Mouse (Mus musculus) embryonic stem cell, embryonic (primary cell): ENCODE results near the gene Auts2.

Experiments
- CTCF ChIA-PET, 4 experiments: fragments of 300-600 bp in 2 of 4; fragments of 350-600 bp in 2 of 4; sonication (Branson Sonifier 250); formaldehyde crosslinking; loops; one replicate each; lab custom pipeline; 2022; ENCODE audit warnings: inconsistent platforms in 2 of 4; lab: Charles Lee
- POLR2A ChIA-PET, 4 experiments: fragments of 300-600 bp in 2 of 4; fragments of 350-600 bp in 2 of 4; sonication (Branson Sonifier 250); formaldehyde crosslinking; loops; one replicate each; lab custom pipeline; 2022; ENCODE audit warnings: antibody characterized with exemption in 4 of 4, inconsistent platforms in 1 of 4; lab: Charles Lee

Gene Auts2

GRCm38 (mm10) chr5:131805277-131805676 lies 737.9 kb downstream of the Auts2 start:
- ChIA-PET POLR2A (no interaction called here), CTCF (interaction anchor here in 1 of 4 experiments (0.6 kb wide), 1 partner anchor 33 kb away, joined by 3 read pairs; no protein-coding TSS in a partner anchor)

- CTCF ChIA-PET: no interaction called here
- POLR2A ChIA-PET: interaction anchor here in 1 of 4 experiments (0.6 to 0.7 kb wide), 2 partner anchors 13 to 39 kb away, joined by 3 to 4 read pairs; no protein-coding TSS in a partner anchor
These were observed 739.5 kb downstream of the Auts2 start for GRCm38 (mm10) chr5:131803609-131804008.

GRCm38 (mm10) chr5:131802340-131803036 lies 740.7 kb downstream of the Auts2 start:
- POLR2A ChIA-PET: interaction anchor here in 3 of 4 experiments (0.6 to 0.8 kb wide), 3 partner anchors 38 to 190 kb away, joined by 3 to 4 read pairs (median 4); no protein-coding TSS in a partner anchor
- CTCF ChIA-PET: no interaction called here

DNA sequence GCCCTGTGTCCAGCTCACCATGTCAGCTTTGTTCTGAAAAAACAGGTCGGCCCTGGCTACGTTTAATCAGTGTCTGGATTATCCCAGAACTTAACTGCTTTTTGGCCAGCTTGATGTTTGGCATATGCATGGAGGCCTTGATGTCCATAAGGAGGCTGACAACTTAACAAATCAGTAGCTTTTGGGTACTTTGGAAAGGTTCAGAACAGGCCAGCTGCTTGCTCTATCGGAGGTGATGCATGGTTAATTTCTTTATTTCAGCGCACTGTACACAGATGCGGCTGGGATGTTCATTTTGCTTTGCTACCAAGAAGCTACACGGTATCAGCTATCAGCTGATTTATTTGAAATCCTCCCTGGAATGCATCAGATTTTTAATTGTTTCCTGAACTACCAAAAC lies 741.2 kb downstream of the Auts2 start:
- CTCF ChIA-PET: no interaction called here
- POLR2A ChIA-PET: interaction anchor here in 1 of 4 experiments (0.8 kb wide), 1 partner anchor 54 kb away, joined by 4 read pairs; no protein-coding TSS in a partner anchor

- CTCF ChIA-PET: interaction anchor here in 2 of 4 experiments (0.6 kb wide), 2 partner anchors 241 to 272 kb away, joined by 3 to 6 read pairs; no protein-coding TSS in a partner anchor
- POLR2A ChIA-PET: no interaction called here
These were observed 744.8 kb downstream of the Auts2 start for GRCm38 (mm10) chr5:131798373-131798772.

GRCm38 (mm10) chr5:131797044-131797443 lies 746.1 kb downstream of the Auts2 start:
- POLR2A ChIA-PET: no interaction called here
- CTCF ChIA-PET: interaction anchor here in 1 of 4 experiments (0.6 kb wide), 1 partner anchor 1865 kb away, joined by 6 read pairs; no protein-coding TSS in a partner anchor

DNA sequence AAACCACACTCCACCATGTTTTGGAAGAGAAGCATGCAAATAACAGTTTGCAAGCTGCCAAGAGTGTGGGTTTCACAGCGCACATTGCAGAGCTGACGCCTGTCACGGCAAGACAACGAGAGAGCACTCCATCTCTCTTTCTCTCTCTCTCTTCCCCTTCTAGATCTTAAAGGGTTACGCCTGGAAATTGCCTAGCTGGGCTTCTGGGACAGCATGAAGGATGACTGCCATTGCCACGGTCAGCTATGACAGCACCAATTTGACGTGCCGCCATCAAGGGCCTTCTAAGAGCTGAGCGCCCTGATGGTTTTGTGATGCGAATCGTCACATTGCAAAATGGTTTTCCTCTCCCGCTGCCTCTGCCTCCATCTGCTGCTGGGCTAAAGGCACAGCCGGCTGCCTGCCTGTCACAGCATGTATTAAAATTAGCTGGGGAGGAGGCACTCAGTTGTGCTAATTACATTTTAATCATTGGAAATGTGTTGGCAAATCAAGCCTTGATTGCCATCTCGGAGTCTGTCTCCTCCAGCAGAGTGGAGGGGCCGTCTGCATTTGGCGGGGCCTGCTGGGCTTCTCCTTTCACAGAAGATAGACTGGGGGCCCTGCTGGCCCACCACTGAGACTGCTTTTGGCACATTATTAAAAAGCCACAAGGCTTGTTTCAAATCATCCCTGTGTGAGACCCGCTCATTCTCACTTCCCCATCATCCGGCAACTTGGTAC lies 748.6 kb downstream of the Auts2 start:
- CTCF ChIA-PET: interaction anchor here in 2 of 4 experiments (0.5 to 0.6 kb wide), 2 partner anchors 395 to 1436 kb away, joined by 3 read pairs; no protein-coding TSS in a partner anchor
- POLR2A ChIA-PET: no interaction called here

GRCm38 (mm10) chr5:131789601-131790000 lies 753.5 kb downstream of the Auts2 start:
- ChIA-PET CTCF (no interaction called here), POLR2A (no interaction called here)

DNA sequence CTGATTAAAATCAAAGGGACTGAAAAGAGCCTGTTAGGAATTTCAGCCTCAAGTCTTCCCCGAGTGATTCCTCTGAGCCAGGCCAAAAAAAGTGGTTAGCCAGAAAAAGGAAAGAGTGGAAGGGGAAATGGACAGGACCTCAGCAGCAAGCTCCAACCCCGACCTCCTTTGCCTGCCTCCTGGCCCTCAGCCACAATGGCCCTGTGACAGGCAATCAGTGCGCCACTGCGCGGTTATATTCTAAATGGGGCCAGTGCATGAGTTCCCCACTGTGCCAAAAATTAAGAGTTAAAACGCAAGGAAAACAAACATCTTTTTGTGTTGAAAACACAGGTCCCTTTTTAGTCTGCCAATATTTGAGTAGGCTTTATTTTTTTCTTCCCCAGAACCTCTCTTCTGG lies 755.1 kb downstream of the Auts2 start:
- ChIA-PET CTCF (no interaction called here), POLR2A (no interaction called here)

DNA sequence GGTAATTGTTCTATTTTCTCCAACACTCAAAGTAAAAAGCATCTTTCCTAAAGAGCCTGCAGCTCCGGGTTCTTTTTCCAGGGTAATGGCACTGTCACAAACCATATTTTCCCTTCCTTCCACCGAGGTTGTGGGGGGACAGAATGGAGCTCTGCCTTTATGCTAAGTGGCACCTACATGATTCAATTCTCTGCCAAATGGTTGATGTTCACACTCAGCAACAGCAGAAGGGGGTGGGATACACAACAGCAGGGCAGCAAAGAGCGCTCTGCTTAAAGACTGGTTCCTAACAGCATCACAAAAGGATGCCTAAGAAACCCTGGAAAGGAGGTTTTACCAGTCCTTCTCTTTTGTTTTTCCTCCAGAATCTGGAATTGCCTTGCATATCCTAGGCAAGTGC lies 759.9 kb downstream of the Auts2 start:
- ChIA-PET POLR2A (no interaction called here), CTCF (interaction anchor here in 1 of 4 experiments (0.6 kb wide), 1 partner anchor 237 kb away, joined by 3 read pairs; no protein-coding TSS in a partner anchor)

DNA sequence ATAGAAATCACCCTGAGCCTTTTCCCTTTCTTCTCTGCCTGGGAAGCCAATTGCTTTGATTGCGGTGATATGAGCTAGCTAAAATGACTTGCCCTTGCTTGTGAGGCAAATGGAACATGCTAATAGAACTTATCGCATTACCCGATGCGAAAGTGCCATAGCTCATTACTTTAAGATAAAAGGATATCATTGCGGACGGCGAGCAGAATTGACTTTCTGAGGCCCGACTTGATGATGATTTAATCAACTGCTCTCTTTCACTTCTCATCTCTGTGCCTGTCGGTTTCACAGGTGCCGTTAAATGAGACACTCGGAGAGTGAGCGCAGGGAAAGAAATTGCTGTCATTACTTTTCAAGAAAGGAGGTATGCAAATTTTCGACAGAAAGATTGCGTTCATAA lies 762.1 kb downstream of the Auts2 start:
- ChIA-PET POLR2A (no interaction called here), CTCF (no interaction called here)

DNA sequence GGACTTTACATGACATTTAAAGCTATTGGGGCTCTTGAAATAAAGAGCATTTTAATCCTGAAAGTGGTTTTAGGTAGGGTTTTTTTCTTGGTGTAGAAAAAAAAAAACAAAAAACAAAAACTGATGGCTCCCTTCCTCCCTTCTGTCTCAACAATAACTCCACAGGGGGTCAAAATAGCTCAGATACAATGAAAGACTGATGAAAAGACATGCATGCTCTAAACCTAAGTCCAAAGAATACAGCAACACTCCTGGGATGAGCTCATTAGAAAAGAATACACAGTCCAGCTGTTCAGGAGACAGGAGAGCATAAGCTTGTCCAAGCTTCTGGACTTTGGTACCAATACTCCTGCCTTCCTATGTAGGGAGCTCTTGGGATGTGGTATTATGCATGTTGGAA lies 764.0 kb downstream of the Auts2 start:
- CTCF ChIA-PET: no interaction called here

GRCm38 (mm10) chr5:131775672-131776071 lies 767.5 kb downstream of the Auts2 start:
- CTCF ChIA-PET: no interaction called here
- POLR2A ChIA-PET: interaction anchor here in 1 of 4 experiments (0.7 kb wide), 1 partner anchor 268 kb away, joined by 4 read pairs; no protein-coding TSS in a partner anchor

More for the DNA sequence above, 764.0 kb downstream of the Auts2 start:
- POLR2A ChIA-PET: interaction anchor here in 2 of 4 experiments (0.6 to 1.1 kb wide), 3 partner anchors 15 to 336 kb away, joined by 3 read pairs; no protein-coding TSS in a partner anchor

DNA sequence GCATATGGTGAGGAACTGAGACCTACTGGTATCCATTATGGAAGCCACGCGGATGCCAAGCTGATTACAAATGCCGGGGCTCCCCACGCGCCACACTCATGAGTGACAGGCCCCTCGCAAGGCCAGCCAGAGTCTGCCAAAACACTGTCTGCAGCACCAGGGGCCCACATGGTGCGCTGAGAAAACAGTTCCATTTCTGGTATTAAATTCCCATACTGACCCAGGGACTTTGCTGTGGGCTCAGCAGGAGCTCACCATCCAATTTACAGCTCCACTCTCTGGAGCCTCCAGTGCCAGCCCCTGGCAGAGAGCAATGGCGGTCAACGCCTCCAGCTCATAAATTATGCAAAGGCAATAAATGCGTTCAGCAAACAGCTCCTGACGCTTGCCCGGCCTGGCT lies 767.9 kb downstream of the Auts2 start:
- CTCF ChIA-PET: no interaction called here
- POLR2A ChIA-PET: interaction anchor here in 2 of 4 experiments (0.6 to 0.7 kb wide), 2 partner anchors 139 to 267 kb away, joined by 3 to 4 read pairs; no protein-coding TSS in a partner anchor

GRCm38 (mm10) chr5:131774792-131775191 lies 768.4 kb downstream of the Auts2 start:
- CTCF ChIA-PET: no interaction called here
- POLR2A ChIA-PET: interaction anchor here in 2 of 4 experiments (0.6 to 0.7 kb wide), 2 partner anchors 139 to 267 kb away, joined by 3 to 4 read pairs; no protein-coding TSS in a partner anchor

GRCm38 (mm10) chr5:131772616-131773015 lies 770.5 kb downstream of the Auts2 start:
- ChIA-PET CTCF (no interaction called here), POLR2A (no interaction called here)

DNA sequence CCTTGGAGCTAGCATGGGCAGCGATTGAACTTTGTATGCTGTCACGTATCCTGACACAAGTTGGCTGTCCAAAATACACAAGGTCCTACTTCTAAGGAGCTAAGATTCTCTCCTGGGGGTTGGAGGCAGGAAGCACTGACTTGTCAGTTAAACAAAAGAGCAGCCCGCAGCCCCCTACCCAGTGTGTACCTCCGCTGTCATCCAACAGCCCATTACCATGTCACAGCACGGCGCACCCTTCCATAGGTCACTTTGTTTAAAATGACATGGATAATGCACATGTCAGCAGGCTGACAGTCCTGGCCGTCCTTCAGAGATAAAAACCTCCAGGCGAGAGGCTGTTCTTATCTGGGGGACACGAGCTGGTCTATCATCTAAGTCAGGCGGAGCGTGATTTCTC lies 773.9 kb downstream of the Auts2 start:
- ChIA-PET CTCF (interaction anchor here in 1 of 4 experiments (0.5 kb wide), 1 partner anchor 190 kb away, joined by 3 read pairs; no protein-coding TSS in a partner anchor), POLR2A (no interaction called here)

- CTCF ChIA-PET: no interaction called here
- POLR2A ChIA-PET: no interaction called here
These were observed 775.4 kb downstream of the Auts2 start for GRCm38 (mm10) chr5:131767699-131768264.

- POLR2A ChIA-PET: no interaction called here
- CTCF ChIA-PET: no interaction called here
These were observed 776.0 kb downstream of the Auts2 start for GRCm38 (mm10) chr5:131767176-131767575.
